Mouse (Mus musculus) brain, embryonic 14.5 days (tissue): ENCODE measurements at regions not wholly inside any gene's neighbourhood (a gene's known extent, or its start where the extent isn't known, plus 50 kb on each side); places are given as distances from the start of the nearest gene placed in this dataset.

Experiments used
- CTCF ChIP-seq: fragments of 200-500 bp; IDR thresholded peaks from 2 replicates; pipeline ENCODE4 v1.5.1; 2012; ENCODE audit warnings: inconsistent platforms, mild to moderate bottlenecking, moderate library complexity, borderline replicate concordance; ENCODE audit not compliant: insufficient read depth, insufficient read length; ENCODE audit errors: extremely low read depth
- POLR2A ChIP-seq: fragments of 200-500 bp; IDR thresholded peaks from 2 replicates; pipeline ENCODE4 v1.6.1; 2012; ENCODE audit warnings: mild to moderate bottlenecking, inconsistent platforms, borderline replicate concordance; ENCODE audit not compliant: poor library complexity, insufficient read depth, insufficient read length, severe bottlenecking; ENCODE audit errors: extremely low read depth

DNA sequence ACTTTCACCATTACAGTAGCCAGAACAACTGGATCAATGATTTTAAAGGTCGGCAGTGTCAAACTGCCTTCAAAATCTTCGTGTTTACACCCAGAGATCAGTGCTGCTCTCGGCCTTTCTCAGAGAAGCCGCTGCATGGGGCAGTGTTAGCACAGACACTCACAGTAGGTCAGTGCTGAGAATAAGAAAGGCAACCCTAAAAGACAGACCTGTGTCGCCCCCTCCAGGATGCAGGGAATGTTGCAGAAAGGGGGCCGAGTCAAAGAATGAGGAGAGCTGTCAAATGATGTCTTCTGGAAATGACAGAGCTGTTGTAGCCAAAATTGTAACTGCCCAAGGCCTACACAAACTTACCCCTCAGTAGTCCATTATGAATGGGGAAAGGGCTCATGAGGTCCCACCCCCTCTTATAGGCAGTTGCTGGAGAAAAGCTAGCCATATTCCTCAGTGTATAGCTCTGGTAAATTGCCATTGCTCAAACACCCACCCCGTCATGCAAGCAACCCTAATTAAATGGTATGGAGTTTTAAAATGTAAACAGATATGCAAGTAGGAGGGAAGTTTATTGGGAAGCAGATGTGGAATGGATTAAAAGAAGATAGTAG, 98.8 kb downstream of the S1pr1 start:
- TF ChIP-seq CTCF (peak; percentile 60; the same call in 1 of the 2 replicates), POLR2A (no peak)
